Mouse (Mus musculus) large intestine, adult 2 months (tissue): Measurements from ENCODE around the gene Gm20431. TPM values are rescaled to one million over a fixed set of nuclear protein-coding genes. Genes with fewer than 3 reads are reported as not detected.
"Not testable (repeated sequence)": the region's sequence is repeated elsewhere in the genome, so short reads cannot be mapped to it uniquely, and the experiment has no call there.

Experiments used
- DNase-seq: peaks from one replicate; pipeline ENCODE4 v3.0.0-alpha.2; 2012; ENCODE audit warnings: low read depth, low spot score
- WGBS: fragments of 180-500 bp; shearing (Covaris S2); methylation state at CpG from one replicate; pipeline ENCODE4 v1.1.7; 2018; 5-methylcytosine and 5-hydroxymethylcytosine counted together
- polyA plus RNA-seq: library from polyadenylated mRNA; depleted of rRNA; stranded (reverse); fragments of >200 nt; gene quantifications from 2 replicates; pipeline ENCODE4 v1.2.3, GENCODE M21; 2012

Gm20431 gene
- polyA plus RNA-seq, 1 experiment, result not detected

DNA sequence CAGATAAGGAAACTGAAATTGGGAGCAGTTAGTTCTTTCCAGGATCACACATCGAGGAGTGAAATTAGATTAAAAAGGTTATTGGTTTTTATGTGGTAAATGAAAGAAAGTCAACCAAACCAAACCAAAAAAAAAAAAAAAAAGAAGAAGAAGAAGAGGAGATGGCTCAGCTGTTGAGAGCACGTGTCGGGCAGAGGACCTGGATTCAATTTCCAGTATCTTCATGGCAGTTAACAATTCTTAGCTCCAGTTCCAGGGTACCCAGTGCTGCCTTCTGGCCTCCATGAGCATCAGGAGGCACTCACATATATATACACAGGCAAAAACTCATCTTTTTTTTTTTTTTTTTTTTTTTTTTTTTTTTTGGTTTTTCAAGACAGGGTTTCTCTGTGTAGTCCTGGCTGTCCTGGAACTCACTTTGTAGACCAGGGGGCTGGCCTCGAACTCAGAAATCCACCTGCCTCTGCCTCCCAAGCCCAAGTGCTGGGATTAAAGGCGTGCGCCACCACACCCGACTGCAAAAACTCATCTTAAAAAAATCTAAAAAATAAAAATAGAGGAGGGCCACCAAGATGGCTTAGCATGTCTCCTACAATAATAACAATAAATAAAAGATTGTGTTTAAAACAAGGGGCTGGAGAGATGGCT, 26.3 kb downstream of the Gm20431 start:
- DNase-seq, result no peak
- 70% methylated on average over 7 of the region's 7 CpGs for WGBS

DNA sequence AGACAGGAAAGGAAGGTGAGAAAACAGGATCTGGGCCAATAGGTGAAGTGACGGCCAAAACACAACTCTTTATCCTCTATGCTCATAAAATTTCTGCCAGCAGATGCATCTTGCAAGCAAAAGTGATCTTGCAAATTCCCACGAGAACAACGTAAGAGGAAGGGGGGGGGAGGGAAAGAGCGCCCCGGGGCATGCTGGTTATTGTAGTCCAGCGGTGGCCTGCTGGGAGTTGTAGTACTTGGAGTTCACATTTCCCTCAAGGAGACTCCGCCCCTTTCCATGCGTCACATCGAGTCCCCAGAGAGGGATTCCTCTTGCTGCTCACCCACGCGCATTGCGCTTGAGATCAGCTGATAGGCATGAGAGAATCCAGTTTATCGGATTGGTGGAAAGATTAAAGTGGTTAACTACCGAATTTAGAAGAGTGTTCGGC, 26.9 kb downstream of the Gm20431 start:
- DNase-seq, result peak; percentile 99
- under 1% methylated on average over 15 of the region's 15 CpGs for WGBS

DNA sequence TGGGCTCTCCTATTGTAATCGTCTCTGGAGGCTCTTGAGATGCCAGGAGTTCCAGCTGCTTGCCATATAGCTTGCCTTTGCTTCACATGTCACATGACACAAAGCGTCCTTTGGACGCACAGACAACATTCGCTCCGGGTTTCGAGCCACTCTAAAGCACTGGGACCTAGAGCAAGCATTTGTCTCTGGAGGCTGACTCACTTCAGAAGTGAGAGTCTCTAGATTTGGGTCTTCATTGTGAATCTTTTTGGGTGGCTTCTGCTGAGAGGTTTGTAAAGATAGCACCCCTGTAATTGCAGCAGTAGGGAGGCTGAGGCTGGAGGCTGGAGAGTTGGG, 27.8 kb downstream of the Gm20431 start:
- WGBS, result 87% methylated on average over 6 of the region's 6 CpGs
- DNase-seq, result no peak

DNA sequence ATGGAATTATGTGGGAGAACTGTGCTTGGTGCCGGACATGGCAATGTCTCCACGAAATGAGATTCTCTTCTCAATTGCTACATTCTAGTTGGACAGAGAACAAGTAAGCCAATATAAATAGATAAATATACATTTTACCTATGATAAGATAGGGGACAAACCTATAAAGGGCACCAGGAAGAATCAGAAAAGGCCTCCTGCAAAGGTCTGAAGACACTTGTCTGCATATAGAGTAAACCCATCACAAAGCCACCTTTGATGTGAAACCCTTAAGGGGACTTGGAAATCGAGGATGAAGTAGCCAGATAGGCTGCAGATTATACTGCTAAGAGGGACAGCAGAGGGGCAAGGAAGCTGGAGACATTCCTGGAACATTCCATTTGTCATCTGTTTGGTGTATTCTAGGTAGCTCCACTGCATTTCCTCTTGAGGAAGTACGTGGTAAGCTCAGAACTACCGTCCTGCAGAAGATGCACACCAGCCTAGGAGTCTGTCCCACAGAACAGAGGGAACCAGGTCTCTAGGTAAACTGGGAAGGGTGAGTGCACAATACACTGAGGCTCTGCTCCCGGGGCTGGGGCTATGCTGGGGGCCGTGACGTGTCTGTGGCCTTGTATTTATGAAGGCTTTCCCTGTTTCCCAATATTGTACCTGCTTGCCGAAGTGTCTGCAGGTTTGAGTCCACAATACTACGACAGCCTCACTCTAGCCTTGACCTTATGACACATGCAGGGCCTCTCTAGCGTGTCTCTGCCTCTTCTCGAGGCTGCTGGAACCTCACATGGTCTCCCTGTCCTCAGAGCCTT, 28.4 kb downstream of the Gm20431 start:
- WGBS, result 68% methylated on average over 12 of the region's 12 CpGs
- no peak for DNase-seq

DNA sequence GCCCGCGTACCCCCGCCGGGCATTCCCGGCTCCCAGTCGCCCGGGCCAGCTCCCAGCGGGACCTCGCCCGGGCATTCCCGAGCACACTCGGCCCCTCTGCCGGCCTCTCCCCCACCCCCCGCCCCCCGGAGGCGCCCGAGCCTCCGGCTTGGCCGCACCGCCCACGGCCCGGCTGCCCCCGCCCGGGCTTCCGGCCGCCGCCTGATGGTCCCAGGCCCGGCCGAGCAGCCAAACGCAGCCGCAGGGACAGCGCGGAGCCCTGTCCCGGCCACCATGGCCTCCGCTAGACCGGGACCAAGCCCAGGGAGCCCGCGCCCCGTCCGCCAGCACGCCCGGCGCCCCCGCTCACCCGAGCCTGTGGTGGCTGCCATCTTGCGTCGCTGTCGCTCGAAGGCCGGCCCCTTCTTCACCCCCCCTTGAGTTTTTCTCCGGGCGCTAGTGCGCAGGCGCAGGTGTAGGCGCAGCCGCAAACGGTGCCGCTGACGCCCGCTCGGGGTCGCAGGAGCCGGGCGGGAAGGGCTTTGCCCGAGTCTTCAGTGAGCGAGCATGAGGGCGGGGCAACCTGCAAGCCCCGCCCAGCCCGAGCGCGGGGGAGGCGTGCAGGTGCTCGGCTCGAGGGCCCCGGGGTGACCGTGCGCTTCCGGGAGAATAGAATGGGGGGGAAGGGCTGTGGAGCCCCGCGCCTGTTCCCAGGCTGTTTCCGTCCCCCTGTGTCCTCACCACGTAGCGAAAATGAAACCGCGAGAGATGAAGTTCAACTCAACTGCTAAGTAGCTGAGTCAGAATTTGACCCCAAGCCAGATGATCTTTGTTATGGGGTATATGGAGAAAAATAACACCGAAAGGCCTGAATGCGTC, 29.5 kb downstream of the Gm20431 start, which contains the start of gene Ube2v1:
TSS of gene Ube2v1 (minus strand) at position 505 of the 858 bp plus-strand sequence.
- WGBS, result 2% methylated on average over 82 of the region's 87 CpGs
- DNase-seq, result peak; percentile 85

DNA sequence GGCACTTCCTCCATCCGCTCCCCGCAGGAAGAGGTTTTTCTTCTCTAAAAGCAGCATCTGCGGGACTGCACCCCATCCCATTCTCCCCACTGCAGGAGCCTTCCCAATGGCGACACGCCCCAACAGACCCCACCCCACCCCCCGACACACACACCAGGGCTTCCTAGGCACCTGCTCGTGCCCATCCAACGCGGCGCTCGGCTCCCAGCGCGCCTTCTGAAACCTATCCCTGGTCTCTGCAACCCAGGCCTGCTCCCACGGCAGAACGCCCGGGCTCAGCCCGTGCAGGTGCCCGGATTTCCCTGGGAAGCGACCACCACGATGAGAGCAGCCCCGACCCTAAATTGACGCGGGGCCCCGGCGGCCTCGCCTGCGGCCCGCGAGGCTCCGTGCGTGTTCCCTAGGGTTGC, 30.1 kb downstream of the Gm20431 start:
- DNase-seq, result no peak
- 1% methylated on average over 31 of the region's 31 CpGs for WGBS

DNA sequence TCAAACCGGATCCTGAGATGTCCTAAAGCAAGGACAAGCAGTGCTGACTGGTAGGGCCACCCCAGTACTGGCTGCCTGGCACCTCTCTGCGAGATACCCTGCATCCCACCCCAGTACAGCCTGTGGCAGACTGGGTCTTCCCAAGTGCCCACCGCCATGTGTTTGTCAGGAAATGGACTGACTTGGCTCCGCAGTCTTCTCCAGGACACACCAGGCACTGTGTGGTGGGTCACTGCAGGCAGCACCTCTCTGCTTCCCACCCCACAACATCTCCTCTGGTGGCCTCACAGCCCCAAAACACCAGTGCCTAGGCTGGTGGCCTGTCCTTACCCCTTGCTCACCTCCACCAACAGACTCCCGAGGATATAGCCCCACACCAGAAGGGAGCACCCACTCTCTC, 30.9 kb downstream of the Gm20431 start:
- no peak for DNase-seq
- 47% methylated on average over 5 of the region's 5 CpGs for WGBS

DNA sequence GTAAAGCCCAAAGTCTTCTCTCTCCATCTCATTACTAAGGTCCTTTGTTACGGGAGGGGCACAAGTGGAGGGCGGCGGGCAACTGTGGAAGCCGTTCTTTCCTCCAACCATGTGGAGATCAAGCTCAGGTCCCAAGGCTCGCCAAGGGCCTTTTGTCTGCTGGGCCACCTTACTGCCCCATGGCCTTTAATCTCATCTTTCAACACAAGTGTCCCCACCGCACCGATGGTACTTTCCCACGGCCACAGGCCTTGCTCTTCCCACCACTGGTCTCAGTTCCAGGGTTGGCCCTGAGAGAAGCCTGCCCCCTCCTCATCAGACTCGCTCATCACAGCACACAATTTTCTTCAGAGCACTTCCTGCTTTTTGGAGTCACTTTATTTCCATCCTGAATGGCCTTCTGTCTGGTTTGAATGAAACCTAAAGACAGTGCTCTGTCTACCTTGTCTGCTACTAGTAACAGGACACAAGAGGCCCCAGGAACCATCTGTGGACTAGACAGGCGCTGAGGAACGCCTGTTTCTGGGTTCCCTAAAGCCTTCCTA, 31.6 kb downstream of the Gm20431 start:
- 74% methylated on average over 11 of the region's 11 CpGs for WGBS
- no peak for DNase-seq

DNA sequence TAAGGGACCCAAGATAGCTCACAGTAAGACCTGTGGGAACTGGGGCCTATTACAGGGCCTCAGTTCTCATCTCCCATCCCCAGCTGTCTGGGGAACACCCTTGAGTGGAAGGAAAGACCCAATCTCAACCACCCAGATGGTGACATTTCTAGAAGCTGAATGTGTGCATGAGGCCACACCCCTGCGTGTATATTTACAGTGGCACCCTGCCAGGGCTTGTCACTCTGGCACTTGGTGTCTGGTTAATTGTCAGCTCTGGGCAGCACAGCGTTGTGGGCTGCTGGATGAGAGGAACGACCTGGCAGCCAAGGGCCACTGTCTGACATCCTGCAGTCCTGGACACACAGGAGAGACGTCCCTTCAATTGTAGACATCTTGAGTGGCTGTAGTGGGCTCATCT, 32.4 kb downstream of the Gm20431 start:
- 7% methylated on average over 4 of the region's 4 CpGs for WGBS
- DNase-seq, result peak; percentile 90

DNA sequence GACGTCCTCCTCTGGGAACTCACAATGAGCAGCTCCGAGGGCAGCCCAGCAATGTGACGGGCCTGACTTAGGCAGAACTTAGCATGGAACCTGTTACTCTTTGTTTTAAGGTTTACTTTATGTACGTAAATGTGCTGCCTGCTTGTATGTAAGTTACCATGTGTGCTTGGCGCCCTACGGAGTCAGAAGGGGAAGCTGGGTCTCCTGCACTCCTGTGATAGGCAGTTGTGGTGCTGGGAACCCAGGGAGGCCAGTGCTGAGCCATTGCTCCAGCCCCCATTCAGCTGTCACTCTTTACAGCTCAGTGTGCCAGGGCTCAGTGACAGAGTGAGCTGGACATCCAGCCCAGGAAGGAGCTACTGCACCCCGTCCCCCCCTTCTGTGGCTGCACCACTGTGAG, 34.3 kb downstream of the Gm20431 start:
- DNase-seq, result no peak
- WGBS, result 85% methylated on average over 7 of the region's 7 CpGs

DNA sequence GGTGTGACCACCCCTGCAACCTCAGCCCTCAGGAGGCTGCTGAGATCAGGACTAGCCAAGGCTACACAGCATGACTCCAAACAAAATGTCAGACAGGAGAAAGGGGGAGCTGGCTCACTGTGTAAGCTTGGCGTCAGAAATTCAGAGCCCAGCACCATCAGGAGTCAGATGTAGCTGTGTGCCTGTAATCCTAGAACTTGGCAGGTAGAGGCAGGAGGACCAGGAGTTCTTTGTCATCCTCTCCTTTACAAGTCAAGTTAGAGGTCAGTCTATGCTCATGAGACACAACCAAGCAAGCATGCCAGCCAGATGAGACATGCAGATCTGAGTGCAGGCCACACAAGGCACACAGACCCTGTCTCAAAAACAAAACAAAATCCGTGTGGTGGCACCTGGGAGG, 35.6 kb downstream of the Gm20431 start:
- DNase-seq, result no peak
- 47% methylated on average over 2 of the region's 2 CpGs for WGBS

DNA sequence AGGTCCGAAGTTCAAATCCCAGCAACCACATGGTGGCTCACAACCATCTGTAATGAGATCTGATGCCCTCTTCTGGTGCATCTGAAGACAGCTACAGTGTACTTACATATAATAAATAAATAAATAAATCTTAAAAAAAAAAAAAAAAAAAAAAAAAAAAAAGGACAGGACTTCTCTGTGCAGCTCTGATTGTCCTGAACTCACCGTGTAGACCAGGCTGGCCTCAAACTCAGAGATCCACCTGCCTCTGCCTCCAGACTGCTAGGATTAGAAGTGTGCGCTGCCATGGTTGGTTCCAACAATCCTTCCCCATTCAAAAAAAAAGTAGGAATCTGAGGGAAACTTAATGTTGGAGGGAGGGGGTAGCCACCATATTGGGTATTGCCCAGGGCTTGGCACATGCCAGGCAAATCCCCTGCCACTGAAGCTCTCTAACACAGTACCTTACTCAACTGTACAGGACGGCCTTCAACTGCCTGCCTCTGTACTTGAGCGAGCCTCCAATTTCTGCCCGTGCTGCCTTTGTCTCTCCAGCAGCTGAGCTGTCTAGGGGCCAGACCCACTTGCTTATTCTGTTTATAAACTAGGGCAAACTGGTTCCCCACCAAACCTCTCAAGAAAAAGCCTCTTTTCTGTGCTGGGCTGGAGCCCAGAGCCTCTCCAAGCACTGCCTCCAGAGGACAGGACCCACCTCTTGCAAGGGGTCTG, 36.8 kb downstream of the Gm20431 start:
- 80% methylated on average over 6 of the region's 6 CpGs for WGBS
- no peak for DNase-seq

DNA sequence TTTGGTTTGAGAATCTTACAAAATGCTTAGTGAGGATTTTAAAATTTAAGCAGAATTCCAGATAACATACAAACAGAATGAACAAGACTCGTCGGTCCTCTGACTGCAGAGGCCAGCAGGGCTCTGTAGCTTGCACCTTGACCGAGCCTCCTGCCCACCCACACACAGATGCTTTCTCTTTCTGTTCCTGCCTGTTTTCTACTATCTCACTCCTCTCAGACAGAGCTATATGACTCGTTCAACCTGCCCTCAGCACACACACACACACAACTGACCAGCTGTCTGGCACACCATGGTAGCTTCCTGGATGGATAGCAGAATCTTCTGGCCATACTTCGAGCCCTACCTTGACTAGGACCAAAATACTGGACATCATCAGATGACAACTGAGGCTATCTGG, 38.3 kb downstream of the Gm20431 start:
- DNase-seq, result no peak
- WGBS, result 36% methylated on average over 5 of the region's 5 CpGs

DNA sequence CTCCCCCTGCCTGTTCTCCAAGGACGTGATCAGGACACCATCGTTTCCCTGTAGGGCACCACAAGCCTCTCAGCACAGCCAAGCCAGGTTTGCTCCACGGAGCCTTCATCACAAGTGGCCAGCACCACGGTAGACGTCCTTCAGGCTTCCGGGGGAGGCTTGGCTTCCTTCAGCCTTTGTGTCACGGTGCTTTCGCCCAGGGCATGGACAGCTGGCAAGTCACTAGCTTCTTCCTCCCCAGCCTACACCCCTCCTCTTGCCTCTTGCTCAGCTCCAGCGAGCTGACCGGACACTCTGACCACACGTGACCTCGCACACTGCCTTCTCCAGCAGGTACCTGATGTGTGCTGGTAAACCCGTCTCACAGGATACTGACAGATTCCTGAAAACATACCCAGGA, 38.9 kb downstream of the Gm20431 start:
- WGBS, result 74% methylated on average over 13 of the region's 13 CpGs
- DNase-seq, result no peak

DNA sequence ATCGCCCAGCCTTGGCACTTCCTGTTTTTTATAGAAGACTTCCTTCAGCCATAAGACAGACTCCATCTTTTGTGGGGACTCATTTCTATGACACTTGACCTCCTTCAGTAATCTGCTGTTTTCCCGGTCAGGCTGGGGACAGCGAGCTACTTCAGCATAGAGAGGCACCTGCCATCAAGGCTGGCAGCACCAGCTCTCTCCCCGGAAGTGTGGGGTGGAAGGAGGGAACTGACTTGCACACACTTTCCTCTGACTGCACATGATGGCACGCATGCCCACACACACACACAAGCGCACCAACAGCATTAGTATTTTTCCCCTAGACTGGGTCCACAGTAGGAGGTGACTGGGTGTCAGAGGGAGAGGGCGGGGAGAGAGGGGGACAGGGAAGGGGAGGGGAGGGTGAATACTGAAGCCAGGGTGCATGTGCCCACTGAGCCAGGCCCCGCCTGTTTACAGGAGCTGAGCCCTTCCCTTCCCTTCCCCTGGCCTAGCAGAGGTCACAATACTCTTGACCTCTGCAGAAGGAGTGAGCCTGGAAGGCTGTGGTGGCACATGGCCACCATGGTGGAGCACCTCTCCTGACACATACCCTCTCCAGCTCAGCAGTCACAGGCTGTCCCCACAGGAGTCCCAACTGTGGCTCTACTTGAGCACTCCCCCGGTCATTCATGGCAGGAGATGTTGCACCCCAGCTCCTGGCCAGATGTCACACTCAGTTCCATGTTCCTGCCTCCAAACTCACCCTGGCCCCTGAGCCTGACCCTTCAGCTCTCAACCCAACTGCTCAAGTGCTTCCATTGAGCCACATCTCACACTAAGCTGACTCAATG, 39.8 kb downstream of the Gm20431 start:
- 57% methylated on average over 9 of the region's 9 CpGs for WGBS
- DNase-seq, result no peak

DNA sequence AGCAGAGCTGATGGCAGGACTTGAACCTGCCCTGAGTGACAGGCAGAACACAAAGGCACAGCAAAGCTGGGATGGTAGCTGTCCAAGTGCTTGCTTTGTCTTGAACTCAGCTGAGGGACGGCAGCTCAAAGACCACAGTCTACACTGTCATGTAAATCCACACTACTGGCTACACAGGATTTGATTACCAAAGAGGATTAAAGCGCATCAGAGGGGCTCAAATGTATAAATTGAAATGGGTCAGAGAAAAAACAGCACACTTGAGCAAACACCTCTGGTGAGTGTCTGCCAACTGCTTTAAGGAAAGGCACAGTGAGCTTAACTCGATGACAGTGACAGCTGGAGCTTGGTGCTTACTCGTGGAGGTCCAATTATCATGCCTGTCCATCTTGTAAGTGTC, 43.8 kb downstream of the Gm20431 start:
- no peak for DNase-seq
- WGBS, result 63% methylated on average over 4 of the region's 4 CpGs

DNA sequence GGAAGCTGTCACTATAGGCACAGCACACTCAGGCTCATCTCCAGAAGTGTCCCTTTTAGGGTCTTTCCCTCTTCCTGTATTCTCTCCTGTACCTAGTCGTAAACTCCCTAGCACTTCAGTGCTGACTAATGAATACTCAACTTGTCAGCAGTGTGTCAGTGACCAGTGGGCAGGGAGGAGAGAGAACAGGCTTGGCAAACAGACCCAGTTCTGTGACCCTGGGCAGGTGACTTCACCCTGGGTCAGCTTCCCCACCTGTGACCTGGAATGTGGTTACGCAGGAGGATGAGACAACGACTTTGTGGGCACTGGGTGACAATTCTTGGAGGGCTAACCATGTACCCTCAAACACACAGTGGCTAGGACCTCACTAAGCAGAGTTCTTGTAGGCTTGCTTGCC, 44.3 kb downstream of the Gm20431 start:
- 77% methylated on average over 3 of the region's 3 CpGs for WGBS
- no peak for DNase-seq

DNA sequence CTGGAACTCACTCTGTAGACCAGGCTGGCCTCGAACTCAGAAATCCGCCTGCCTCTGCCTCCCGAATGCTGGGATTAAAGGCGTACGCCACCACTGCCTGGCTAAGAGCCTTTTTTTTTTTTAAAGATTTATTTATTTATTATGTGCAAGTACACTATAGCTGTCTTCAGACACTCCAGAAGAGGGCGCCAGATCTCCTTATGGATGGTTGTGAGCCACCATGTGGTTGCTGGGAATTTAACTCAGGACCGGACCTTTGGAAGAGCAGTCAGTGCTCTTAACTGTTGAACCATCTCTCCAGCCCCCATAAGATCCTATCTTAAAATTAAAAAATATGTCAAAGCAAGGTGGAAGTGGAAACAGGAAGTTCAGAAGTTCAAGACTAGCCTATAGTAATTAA, 48.0 kb downstream of the Gm20431 start:
- WGBS, result 95% methylated on average over 7 of the region's 7 CpGs
- DNase-seq, result not testable (repeated sequence)

DNA sequence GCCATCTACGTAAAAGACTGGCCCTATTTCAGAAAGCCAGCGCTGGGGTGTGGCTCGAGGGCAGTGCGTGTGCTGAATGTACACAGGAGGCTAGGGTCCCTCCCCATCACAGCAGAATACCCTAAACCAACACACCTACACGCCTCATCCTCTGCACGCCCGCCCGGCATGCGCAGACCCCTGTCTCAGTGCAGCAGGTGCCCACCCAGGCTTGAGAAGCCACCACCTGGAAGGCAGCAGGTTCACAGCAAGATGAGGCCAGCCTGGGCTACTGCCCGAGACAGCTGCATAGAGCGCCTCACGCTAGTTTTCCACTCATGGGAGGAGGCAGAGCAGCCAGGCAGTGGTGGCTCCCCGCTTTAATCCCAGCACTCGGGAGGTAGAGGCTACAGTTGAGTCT, 49.2 kb downstream of the Gm20431 start:
- DNase-seq, result no peak
- WGBS, result 90% methylated on average over 14 of the region's 14 CpGs
